Mouse (Mus musculus): ENCODE measurements at regions not wholly inside any gene's neighbourhood (a gene's known extent, or its start where the extent isn't known, plus 50 kb on each side); places are given as distances from the start of the nearest gene placed in this dataset.

- Histone ChIP-seq H3K4me1 (ENCODE audit: control insufficient read depth, insufficient read depth, low read length) (no peaks in the 10 kb centered on the region), H3K27me3 (ENCODE audit: control insufficient read depth, insufficient read depth, low read length) (no peaks in the 10 kb centered on the region), H3K4me3 (replicated peaks; ENCODE audit: insufficient read depth, low read depth, low read length) (no peak overlapping the region), H3K27ac (ENCODE audit: insufficient read depth, low read length) (no peak overlapping the region)
- no peak for DNase-seq
- TF ChIP-seq POLR2A (IDR thresholded peaks at IDR 0.05; ENCODE audit: borderline replicate concordance, insufficient read depth, low read length) (no peak), CTCF (IDR thresholded peaks at IDR 0.05; ENCODE audit: borderline replicate concordance, insufficient read depth, low read depth, low read length) (no peak)
- 58% methylated on average over 6 of the region's 6 CpGs for WGBS
These were observed 60.6 kb upstream of the Prdm11 start for GRCm38 (mm10) chr2:93106581-93106980.

DNA sequence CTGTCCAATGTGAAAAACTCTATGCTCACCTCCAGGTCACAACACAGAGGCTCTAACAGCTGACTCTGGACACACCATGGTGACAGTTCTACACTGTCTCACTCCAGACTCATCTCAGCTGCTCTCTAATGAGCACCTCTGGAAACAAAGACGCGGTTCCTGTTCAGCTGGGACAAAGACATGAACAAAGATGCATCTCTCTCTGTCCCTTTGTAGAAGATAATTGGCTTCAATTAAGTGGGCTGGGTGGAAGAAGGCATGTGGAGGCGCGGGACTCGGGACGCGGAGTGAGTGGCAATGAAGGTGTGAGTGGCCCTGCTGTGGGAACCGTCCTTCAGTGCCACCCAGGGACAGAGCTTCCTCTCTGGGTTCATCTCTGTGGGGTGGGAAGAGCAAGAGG lies 56.0 kb upstream of the Prdm11 start:
- H3K4me1 ChIP-seq (ENCODE audit: control insufficient read depth, insufficient read depth, low read length): no peaks in the 10 kb centered on the region
- H3K27me3 ChIP-seq (ENCODE audit: control insufficient read depth, insufficient read depth, low read length): no peaks in the 10 kb centered on the region
- TF ChIP-seq POLR2A (IDR thresholded peaks at IDR 0.05; ENCODE audit: borderline replicate concordance, insufficient read depth, low read length) (no peak), CTCF (IDR thresholded peaks at IDR 0.05; ENCODE audit: borderline replicate concordance, insufficient read depth, low read depth, low read length) (no peak)
- DNase-seq: no peak
- H3K4me3 ChIP-seq (replicated peaks; ENCODE audit: insufficient read depth, low read depth, low read length): no peak overlapping the region
- H3K27ac ChIP-seq (ENCODE audit: insufficient read depth, low read length): no peak overlapping the region
- WGBS: 88% methylated on average over 8 of the region's 8 CpGs

DNA sequence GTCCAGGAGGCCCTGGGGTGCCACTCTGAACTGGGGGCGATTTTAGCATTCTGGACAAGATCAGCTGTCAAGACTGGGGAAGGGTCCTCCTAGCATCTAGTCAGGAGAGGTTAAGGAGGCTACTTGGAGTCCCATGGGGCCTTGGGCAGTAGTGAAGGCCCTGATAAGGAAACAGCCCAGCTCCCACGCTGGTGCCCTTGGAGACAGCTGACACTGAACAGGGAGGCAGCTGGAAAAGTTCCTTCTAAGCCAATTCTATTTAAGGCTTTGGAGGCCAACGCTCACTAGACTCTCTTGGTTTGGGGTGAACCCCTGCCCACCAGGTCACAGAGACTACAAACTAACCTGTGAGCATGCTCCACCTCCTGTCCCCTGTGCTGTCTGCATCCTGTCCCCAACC lies 53.8 kb upstream of the Prdm11 start:
- TF ChIP-seq CTCF (IDR thresholded peaks at IDR 0.05; ENCODE audit: borderline replicate concordance, insufficient read depth, low read depth, low read length): no peak
- no peak for TF ChIP-seq POLR2A (IDR thresholded peaks at IDR 0.05; ENCODE audit: borderline replicate concordance, insufficient read depth, low read length)
- Histone ChIP-seq H3K4me3 (replicated peaks; ENCODE audit: insufficient read depth, low read depth, low read length) (no peak overlapping the region), H3K27ac (ENCODE audit: insufficient read depth, low read length) (no peak overlapping the region), H3K27me3 (ENCODE audit: control insufficient read depth, insufficient read depth, low read length) (no peaks in the 10 kb centered on the region), H3K4me1 (ENCODE audit: control insufficient read depth, insufficient read depth, low read length) (no peaks in the 10 kb centered on the region)
- DNase-seq: no peak
- 57% methylated on average over 3 of the region's 3 CpGs for WGBS

- TF ChIP-seq POLR2A (IDR thresholded peaks at IDR 0.05; ENCODE audit: borderline replicate concordance, insufficient read depth, low read length) (no peak), CTCF (IDR thresholded peaks at IDR 0.05; ENCODE audit: borderline replicate concordance, insufficient read depth, low read depth, low read length) (no peak)
- Histone ChIP-seq H3K27ac (ENCODE audit: insufficient read depth, low read length) (no peak overlapping the region), H3K27me3 (ENCODE audit: control insufficient read depth, insufficient read depth, low read length) (no peaks in the 10 kb centered on the region), H3K4me1 (ENCODE audit: control insufficient read depth, insufficient read depth, low read length) (no peaks in the 10 kb centered on the region), H3K4me3 (replicated peaks; ENCODE audit: insufficient read depth, low read depth, low read length) (no peak overlapping the region)
- WGBS: 100% methylated on average over 2 of the region's 2 CpGs
- no peak for DNase-seq
These were observed 51.0 kb upstream of the Prdm11 start for GRCm38 (mm10) chr2:93097016-93097415.

DNA sequence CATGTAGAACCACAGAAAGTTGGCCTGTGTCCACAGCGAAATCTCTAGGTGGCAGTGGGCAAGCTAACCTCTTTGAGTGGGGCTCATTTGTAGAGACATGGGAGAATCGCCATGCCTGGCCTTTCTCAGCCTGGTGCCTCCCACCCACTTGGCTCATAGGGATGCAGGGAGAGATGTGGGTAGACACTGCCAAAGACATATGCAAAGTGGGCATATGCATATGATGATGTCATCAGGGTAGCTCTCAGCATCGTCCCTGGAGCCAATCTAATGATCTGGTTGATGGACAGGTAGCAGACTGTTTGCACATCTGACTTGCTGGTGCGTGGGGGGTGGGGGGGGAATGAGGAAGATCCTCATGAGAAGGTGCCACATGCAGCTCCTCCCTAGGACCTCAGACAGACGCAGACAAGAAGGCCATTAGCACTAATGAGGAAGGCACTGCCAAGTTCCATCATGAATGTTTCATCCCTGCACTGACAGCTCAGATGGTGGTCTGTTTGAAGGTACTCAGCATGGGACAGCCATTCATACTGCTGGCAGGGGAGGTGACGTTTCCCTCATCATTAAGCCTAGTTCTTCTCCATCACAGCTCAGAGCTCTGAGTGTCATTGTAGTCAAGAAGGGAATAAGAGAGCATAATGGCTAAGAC lies 50.2 kb upstream of the Prdm11 start:
- no peak for DNase-seq
- H3K27ac ChIP-seq (ENCODE audit: insufficient read depth, low read length): no peak overlapping the region
- 0 out of 2 replicates have a peak, but pooled peaks cover 3% of the 10 kb centered on the region for H3K4me1 ChIP-seq (ENCODE audit: control insufficient read depth, insufficient read depth, low read length)
- TF ChIP-seq CTCF (IDR thresholded peaks at IDR 0.05; ENCODE audit: borderline replicate concordance, insufficient read depth, low read depth, low read length) (no peak), POLR2A (IDR thresholded peaks at IDR 0.05; ENCODE audit: borderline replicate concordance, insufficient read depth, low read length) (no peak)
- WGBS: 51% methylated on average over 6 of the region's 6 CpGs
- H3K27me3 ChIP-seq (ENCODE audit: control insufficient read depth, insufficient read depth, low read length): no peaks in the 10 kb centered on the region
- H3K4me3 ChIP-seq (replicated peaks; ENCODE audit: insufficient read depth, low read depth, low read length): no peak overlapping the region
